Mouse (Mus musculus): ENCODE measurements at regions not wholly inside any gene's neighbourhood (a gene's known extent, or its start where the extent isn't known, plus 50 kb on each side); places are given as distances from the start of the nearest gene placed in this dataset.

DNA sequence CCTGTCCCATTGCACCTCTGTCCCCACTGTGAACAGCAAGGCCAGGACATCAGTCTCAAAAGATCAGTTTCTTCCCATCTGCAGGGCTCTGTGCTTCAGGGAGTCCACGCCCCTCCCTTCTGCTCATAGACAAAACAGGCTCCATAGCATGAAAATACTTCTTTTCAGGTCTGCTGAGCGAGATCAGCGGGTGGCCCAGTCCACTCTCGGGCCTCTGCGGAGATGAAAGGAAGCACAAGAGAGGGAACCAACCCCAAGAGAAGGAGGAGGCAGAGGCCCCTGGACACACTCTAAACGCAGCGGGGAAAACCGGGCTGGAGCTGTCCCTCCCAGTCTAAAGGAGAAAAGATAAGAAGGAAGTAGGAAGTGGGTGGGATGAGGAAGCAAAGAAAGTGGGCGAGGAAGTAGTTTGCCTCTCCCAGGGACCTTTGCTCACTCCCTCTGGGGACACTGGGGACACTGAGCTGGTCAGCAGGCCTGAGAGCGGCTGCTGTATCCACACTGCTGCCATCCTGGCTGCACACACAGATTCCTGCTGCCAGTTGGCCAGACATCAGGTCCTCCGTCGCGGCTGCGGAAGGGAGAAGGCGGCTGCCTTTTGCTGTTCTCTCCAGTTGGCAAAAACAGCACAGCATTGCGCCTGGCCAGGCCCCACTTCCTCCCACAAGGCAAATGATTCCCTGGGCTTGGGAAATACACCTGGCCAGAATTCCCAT is 143.5 kb downstream of the Rybp start:
- DNase-seq (ENCODE audit: low read depth, low spot score): peak; percentile 87

DNA sequence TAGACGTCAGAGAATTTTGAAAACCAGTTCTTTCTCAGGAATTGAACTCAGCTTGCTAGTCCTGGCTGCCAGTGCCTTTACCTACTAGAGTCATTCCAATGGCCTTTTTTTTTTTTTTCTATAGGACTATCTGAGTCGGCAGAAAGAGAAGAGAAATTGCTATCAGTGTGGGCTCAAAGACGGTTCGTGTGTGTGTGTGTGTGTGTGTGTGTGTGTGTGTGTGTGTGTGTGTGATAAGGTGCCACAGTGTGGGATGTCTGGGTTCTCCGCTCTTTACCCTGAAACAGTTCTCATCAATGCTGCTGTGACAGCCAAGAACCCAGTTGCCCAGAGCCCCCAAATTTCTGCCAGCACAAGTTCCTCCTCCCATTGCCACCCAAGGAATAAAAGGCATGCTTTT is 146.1 kb downstream of the Rybp start:
- no peak for DNase-seq (ENCODE audit: low read depth, low spot score)

DNA sequence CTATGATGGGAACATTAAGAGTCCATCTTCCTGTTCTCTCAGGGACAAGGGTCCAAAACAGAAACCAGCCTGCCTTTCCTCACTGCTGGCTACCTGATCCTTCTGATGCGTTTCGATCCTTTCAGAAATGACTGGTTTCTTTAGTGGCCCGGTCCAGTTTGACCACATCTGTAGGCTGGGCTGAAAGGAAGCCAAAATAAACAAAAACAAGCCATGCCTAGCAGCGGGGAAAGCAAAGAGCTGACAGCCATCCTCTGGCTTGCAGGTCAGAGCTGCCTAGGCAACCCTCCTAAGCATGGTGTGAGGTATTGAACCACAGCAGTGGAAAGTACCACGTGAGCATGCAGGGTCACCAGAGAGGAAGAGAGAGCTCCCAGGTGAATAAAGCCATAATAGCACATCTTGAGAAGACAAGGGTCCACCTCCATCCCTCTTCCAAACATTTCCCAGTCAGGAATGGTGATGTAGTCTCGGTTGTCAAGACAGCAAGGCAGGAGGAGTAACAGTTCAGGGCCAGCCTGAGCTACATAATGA is 146.6 kb downstream of the Rybp start:
- no peak for DNase-seq (ENCODE audit: low read depth, low spot score)

DNA sequence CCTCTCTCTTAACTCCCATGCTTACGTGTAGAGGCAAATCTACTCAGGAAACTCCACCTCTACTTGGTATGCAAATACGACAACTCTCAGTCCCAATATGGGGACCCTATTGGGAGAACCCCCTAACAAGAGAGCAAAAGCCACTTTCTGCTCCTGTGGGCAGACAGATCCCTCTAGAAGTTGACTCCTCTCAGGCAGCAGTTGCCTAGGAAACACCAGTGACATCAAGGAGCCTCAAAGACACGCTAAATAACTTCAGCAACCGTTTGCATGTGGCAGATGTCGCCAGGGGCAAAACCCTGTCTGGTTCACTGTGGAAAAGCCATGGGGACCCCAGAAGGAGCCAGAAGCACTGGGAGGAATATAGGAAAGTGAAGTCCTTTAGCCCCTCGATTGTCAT is 147.5 kb downstream of the Rybp start:
- no peak for DNase-seq (ENCODE audit: low read depth, low spot score)

DNA sequence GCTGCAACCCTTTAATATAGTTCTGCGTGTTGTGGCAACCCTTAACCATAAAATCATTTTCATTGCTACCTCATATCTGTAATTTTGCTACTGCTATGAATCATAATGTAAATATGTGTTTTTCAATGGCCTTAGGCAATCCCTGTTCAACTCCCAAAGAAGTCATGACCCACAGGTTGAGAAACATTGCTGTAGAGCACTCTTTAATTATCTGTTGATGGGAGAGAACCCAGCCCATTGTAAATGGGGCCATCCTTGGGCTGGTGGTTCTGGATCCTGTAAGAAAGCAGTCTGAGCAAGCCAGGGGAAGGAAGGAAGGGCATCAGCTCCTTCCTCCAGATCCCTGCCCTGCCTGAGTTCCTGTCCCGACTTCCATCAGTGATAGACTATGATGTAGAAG is 148.6 kb downstream of the Rybp start:
- DNase-seq (ENCODE audit: low read depth, low spot score): no peak

DNA sequence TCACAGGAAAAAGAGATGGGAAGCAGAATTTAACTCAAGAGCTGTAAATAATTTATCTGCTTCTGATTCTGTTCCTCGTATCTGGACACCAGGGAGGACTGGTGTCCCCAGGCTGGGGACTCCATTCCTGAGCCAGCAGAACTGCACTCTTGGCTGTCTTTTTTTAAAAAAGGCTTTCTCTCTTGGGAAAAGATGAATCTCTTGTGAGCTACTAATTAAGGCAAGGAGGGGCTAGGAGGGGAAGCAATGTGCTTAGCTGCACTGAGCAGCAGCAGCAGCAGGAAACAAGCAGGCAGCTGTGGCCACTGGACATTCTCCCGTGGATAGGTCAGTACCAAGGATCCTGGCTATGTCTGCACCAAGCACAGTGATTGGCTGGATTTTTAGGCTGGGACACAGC is 152.1 kb downstream of the Rybp start:
- no peak for DNase-seq (ENCODE audit: low read depth, low spot score)

DNA sequence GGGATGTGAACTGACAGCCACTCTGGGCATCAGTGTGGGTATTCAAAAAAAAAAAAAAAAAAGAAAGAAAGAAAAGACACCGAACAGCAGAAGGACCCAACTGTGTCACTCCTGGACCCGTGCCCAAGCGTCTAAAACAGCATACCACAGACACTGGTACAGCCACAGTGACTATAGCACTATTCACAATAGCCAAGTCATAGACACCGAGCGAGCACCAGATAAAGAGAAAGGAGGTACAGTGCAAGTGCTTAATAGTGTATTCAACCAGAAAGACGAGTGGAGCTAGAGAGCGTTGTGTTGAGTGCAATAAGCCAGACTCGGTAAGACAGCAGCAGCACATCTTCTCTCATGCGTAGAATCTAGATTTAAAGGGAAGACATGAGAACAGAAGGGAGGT is 153.3 kb downstream of the Rybp start:
- DNase-seq (ENCODE audit: low read depth, low spot score): no peak

DNA sequence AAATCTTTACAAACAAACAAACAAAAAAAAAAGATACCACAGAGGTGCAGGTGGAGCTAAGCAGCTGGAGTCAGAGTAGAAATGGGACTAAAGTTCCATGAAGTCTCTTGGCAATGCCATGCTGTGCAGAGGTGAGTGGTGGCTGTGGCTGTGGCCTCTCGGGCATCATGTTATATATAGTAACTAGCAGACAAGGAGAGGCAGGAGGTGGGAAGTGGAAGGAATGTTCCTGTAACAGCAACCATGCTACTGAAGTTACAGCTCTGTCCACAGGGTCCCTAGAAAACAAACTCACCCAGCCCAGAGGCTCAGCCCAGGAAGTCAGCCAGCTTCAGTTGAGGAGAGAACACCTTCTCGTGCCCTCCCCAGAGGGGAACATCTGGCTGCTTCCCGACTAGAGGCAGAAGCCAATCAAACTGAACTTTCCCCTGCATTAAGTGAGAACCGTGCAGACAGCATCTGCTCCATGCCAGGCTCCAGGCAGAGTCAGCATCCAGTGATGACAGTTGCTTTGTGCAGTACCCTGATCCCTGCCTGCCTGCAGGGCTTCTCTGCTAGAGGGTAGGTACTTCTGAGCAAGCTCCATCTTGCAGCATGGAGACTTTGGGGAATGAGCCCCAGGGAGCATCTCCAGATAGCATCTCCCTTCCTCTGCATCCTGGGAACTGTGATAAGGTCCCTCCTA is 154.2 kb downstream of the Rybp start:
- DNase-seq (ENCODE audit: low read depth, low spot score): no peak

DNA sequence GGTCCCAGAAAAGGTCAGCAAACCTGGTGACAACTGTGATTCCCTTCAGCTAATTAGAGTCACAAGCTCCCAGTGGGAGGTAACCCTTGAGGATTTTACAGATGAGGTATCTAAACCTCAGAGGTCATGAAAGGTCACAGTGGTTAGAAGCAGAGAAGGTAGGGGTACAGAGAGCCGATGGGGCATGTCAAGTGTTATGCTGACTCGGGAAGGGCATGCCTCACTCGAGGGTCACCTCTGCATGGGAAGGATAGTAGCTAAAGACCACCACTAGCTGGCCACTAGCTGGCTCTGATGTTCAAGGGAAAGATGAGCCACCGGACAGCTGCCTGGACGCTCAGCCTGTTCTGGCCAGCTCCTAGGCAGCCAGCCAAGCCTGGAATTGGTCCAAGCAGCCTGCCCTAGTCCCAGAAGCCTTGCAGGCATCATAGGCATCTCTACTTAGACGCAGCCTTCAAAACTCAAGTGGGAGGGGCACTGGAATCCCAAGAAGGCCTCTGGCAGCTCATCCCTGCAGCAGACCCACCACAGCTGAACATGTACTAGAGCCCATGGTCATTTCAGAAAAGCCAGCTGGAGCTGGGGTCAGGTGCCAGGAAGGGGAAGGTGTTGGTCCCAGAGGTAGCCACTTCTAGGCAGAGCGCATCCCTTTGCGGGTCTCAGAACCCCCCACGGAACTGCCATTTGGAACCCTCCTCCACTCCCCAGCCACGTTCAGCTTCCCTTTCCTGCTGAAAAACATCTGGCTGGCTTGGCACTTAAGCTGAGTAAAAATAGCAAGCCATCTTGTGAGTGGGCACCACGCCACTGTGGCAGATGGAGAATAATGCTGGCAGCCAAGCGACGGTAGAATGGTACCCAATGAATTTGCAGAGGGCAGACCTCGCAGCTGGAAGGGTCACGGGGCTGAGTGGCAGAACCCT is 159.8 kb downstream of the Rybp start:
- DNase-seq (ENCODE audit: low read depth, low spot score): peak; percentile 94

DNA sequence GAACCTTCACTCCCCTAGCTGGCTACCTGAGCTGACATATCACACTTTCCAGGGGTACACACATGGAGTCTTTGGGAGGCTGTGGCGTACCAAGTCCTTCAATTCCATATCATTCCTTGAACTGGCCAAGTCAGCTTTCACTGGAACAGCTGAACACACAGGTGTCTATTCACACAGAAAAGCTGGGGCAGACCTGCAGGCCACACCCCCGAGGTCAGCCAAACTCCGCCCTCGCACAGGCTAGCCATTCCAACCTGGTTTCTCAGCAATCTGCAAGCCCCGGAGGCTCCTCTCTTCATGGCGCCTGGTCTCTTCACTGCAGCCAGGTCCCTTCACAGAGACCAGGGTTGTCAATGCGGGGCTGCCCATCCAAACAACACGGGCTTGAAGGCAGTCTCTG is 160.5 kb downstream of the Rybp start:
- no peak for DNase-seq (ENCODE audit: low read depth, low spot score)

DNA sequence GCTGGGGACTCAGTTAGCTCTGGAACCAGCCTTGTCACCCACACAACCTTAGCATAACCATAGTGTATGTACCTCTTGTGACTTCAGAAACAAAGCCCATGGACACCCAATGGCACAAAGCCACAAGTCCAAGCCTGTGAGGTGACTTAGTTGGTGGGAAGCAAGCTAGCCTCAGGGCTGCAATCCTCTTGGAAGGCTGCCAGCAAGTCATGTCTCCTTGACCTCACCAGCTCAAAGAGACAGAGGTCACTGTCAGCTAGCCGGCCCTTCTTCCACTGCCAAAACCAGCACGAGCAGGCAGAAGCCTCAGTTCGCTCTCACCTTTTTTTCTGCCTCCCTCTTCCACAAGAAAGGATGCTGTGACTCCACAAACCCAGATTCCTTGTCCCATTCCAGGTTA is 161.0 kb downstream of the Rybp start:
- no peak for DNase-seq (ENCODE audit: low read depth, low spot score)

DNA sequence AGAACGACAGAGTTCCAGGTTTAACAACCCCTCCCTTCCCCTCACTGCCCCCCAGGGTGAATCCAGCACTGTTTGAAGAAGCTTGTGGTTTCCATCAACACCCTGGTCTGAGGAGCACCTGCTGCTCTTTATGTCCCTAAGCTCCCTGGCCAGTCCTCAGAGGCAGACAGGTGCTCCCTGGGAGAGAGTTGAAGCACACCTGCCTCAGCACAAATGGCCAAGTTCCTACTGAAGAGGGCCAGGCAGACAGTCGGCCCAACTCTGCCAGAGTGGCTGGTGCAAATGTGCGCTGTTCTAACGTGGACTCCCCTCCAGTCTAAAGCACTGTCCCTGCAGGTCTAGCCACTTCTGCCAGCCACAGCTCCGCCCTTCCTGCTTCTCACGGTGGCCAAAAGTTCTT is 166.0 kb downstream of the Rybp start:
- no peak for DNase-seq (ENCODE audit: low read depth, low spot score)

DNA sequence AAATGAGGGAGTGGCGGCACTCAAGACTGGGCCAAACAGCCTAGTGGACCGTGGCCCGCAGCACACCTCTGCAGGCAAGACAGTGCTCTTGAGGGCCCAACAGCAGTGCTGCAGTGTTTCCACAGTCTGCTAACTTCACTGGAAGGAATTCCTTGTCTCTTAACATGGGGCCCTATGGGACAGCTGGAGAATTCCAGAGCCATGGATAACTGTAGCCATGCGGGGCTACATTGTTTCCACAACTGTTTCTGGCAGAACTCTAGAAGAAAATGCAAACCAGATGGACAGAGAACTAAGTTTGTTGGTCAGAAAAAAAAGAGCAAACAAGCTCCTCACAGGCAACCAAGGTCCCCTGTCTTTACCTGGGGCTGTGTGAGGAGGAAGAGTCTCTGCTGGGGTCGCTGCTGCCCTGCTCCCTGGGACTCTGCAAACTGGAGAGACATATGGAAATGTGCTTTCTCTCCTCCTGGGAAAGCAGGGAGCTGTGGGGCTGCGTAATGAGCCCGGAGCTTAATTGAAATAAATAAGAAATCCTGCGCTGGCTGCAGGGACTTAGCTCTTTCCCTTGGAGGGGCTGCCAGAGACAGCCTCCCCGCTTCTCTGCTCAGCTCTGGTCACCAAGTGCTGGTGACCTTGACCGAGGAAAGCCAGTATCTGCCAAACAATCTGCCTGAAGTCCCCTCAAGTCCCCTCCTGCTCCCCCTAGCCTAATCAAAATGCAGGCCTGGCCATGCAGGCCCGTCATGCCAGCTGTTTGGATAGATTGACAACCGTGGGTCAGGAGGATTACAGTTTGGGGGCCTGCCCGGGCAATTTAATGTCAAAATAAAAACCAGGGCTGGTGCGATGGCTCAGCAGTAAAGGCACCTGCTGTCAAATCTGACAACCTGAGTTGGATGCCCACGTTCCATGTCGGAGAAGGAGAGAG is 167.0 kb downstream of the Rybp start:
- DNase-seq (ENCODE audit: low read depth, low spot score): peak; percentile 23

DNA sequence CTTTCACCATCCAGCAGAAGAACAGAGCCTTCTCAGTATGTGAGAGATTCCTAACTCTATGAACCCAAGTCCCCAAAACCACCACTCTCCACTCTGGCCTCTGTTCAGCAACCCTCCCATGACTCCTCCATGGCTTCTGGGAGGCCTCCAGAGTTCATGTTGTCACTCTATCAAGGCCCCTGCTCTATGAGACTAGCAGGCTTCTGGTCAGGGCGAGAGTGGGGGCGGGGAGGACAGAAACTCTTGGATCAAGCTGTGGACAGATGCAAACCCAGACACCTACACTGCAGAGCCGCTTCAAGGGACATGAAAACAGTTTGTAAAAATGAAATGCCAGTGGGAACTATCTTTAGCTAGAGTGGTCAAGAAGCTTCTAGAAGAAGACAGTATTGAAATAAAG is 170.2 kb downstream of the Rybp start:
- DNase-seq (ENCODE audit: low read depth, low spot score): no peak

DNA sequence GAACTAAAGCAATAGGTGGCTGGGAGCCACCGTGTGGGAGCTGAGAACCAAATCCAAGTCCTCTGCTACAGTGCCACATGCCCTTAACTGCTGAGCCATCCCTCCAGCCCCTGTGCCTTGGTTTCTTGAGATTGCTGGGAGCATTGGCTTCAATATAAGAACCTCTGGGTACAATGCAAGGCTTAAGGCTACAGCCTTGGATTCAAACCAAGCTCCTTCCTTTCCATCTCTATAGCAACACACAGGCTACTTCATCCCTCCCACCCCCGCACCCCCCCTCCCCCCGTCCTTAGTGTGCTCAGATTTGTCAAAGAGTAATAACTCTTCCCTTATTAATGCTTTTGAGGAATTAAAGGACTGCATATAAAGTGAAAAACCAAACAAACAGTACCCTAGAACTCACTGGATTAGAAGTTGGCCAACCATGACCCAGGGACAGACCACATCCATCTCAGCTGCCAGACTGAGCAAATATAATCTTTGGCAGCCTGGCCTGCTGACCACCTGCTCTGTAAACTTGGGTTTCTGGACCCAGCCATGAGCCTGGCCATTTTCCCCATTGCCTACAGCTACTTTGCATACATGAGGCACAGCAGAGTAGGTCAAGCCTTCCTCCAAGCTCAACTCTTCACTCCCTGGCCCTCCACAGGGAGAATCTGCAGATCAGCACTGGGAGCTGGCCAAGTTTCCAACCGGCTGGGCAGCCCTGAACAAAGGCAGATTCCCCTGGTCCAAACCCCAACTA is 173.7 kb downstream of the Rybp start:
- DNase-seq (ENCODE audit: low read depth, low spot score): no peak

DNA sequence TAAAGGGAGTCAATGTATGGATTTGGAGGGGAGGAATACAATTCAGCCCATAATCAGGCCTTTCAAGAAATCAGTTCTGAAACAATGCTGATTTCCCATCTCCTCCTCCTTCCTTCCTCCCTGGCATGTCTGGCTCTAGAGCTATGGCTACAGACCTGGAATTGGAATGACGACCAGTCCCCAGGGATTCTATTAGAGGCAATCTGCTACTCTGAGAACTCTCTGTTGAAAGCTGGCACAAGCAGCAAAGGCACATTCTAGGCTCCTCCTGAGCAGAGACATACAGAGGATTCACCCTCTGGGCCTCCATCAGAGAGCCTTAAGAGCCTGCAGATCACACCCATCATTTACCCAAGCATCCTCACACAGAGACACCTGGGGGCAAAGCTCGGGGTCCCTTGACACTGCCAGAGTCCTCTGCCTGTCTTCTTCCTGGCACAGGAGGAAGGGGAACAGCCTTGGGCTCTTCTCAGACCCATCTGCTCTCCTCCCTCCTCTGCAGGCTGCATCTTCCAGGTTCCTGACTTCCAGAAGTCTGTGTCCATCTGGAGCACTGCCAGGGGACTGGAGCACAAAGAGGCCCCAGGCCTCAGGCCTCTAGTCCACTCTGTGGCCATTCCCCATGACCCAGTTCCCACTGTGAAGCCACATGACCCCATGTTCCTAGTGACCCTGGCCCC is 176.2 kb downstream of the Rybp start:
- DNase-seq (ENCODE audit: low read depth, low spot score): peak; percentile 25

DNA sequence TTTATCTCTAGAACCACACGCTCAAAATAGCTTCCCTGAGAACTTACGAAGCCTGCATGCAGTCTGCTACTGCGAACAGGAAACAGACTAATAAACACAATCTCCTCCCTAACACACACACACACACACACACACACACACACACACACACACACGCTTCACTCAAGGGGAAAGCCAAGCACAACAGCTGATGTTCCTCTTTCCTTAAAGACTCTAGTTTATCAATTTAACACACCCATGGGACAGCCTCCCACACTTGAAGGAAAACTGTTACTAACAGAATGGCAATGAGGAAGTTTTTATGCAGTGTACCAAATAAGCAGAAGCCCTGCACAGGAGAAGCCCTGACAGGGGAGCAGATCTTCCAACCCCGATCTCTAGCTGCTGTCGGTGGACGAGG is 177.3 kb downstream of the Rybp start:
- DNase-seq (ENCODE audit: low read depth, low spot score): peak; percentile 51

DNA sequence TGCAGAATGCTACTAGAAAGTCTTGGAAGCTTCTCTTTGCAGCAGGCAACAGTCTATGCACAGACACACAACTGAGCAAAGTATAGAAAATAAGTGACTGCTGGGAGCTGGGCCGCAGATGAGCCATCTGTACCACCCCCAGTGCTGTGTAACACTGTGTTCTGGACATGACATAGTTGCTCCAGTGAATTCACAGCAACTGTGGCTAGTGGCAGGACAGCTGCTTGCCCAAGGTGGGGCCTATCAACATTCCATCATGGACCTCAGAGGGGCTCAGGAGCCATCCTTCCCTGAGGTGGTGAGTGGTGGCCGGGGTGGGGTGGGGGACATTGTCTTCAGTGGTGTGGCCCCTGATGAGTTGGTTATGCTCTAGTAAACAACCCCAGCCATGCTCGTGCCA is 177.9 kb downstream of the Rybp start:
- no peak for DNase-seq (ENCODE audit: low read depth, low spot score)

DNA sequence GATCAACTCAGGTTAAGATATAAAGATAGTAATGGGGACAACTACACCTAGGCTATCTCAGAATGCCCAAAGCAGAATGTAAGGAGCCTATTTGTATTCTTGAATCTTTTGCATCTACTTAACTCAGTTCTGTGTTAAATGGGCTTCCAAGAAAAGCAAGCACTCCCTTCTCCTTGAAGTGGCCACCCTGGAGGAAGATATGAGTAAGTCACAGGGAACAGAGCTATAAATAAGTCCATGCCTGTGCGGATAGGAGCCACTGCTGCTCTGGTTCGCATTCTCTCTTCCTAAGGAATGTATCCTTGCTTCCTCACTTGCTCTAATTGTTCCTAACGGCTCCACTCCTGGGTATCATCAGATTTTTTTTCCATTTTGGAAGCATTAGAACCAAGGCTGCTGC is 179.8 kb downstream of the Rybp start:
- no peak for DNase-seq (ENCODE audit: low read depth, low spot score)

DNA sequence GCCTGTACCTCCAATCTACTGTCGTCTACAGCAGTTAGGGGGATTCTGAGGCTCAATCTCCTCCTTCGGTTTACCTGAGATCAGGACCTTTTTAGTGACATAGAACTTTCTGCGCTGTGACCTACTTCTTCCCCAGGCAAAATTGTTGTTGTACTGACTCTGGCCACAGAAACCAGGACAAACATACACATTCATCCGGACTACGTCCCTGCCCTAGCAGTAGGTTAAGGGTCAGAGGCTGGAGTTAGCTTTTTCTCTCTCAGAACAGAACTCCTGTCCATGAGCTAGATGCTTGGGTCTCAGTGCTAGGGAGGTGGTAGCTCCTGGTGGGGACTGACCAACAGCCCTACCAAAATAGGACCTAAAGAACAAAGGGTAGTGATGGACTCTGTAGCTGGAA is 180.2 kb downstream of the Rybp start:
- no peak for DNase-seq (ENCODE audit: low read depth, low spot score)
